Mouse (Mus musculus) MEL (cell line): ENCODE results near the gene Cdcp1. TPM values are rescaled to one million over a fixed set of nuclear protein-coding genes. Genes with fewer than 3 reads are reported as not detected.

Experiments
- DNase-seq: peaks from one replicate; pipeline ENCODE4 v3.0.0; 2011; ENCODE audit warnings: low read depth, low spot score
- H3K27ac ChIP-seq: 2 replicates; pipeline ENCODE4 v1.5.1; 2012; ENCODE audit warnings: low read depth, mild to moderate bottlenecking, control low read depth, low read length, moderate library complexity; ENCODE audit not compliant: control insufficient read depth
- H3K27me3 ChIP-seq, 2 experiments: fragments of 150-350 bp in 1 of 2; sonication (generic) in 1 of 2; 2 replicates each; pipeline ENCODE4 v1.6.1; 2012; ENCODE audit warnings: low read length in 2 of 2, mild to moderate bottlenecking in 2 of 2, improper control_type of control experiment in 1 of 2, moderate library complexity in 1 of 2; ENCODE audit not compliant: insufficient read depth in 2 of 2, control insufficient read depth in 1 of 2
- H3K36me3 ChIP-seq, 2 experiments: 2 replicates each; pipeline ENCODE4 v1.6.1; 2012 to 2014; ENCODE audit warnings: low read length in 2 of 2, improper control_type of control experiment in 1 of 2, inconsistent platforms in 1 of 2, mild to moderate bottlenecking in 1 of 2; ENCODE audit not compliant: insufficient read depth in 2 of 2, control insufficient read depth in 1 of 2
- H3K4me1 ChIP-seq, 2 experiments: fragments of 150-350 bp in 1 of 2; sonication (generic) in 1 of 2; 2 replicates each; pipeline ENCODE4 v1.6.1; 2012; ENCODE audit warnings: low read length in 2 of 2, improper control_type of control experiment in 1 of 2, mild to moderate bottlenecking in 1 of 2; ENCODE audit not compliant: insufficient read depth in 2 of 2, control insufficient read depth in 1 of 2
- H3K4me3 ChIP-seq, 2 experiments: fragments of 150-350 bp in 1 of 2; sonication (generic) in 1 of 2; 2 replicates each; pipeline ENCODE4 v1.5.1; 2012; ENCODE audit warnings: low read depth in 2 of 2, low read length in 2 of 2, mild to moderate bottlenecking in 2 of 2, moderate library complexity in 2 of 2, control low read depth in 1 of 2, improper control_type of control experiment in 1 of 2; ENCODE audit not compliant: control insufficient read depth in 1 of 2, insufficient read depth in 1 of 2
- H3K79me2 ChIP-seq: 2 replicates; pipeline ENCODE4 v1.6.1; 2012; ENCODE audit warnings: mild to moderate bottlenecking, low read length, moderate library complexity; ENCODE audit not compliant: control insufficient read depth, poor library complexity, insufficient read depth
- H3K9ac ChIP-seq: 2 replicates; pipeline ENCODE4 v1.6.1; 2012; ENCODE audit warnings: low read depth, mild to moderate bottlenecking, control low read depth, low read length, moderate library complexity; ENCODE audit not compliant: control insufficient read depth, poor library complexity, severe bottlenecking
- H3K9me3 ChIP-seq: fragments of 150-350 bp; sonication (generic); replicated peaks from 2 replicates; pipeline ENCODE4 v1.6.1; 2012; ENCODE audit warnings: mild to moderate bottlenecking, low read length, improper control_type of control experiment, moderate library complexity; ENCODE audit not compliant: insufficient read depth
- BHLHE40 ChIP-seq: IDR thresholded peaks from 2 replicates; pipeline ENCODE4 v1.6.1; 2012; ENCODE audit warnings: low read depth, mild to moderate bottlenecking, inconsistent platforms, low read length, improper control_type of control experiment, borderline replicate concordance
- CHD2 ChIP-seq: IDR thresholded peaks from 2 replicates; pipeline ENCODE4 v1.6.1; 2011; ENCODE audit warnings: low read length, improper control_type of control experiment
- EP300 ChIP-seq, 2 experiments: IDR thresholded peaks; 2 replicates each; pipeline ENCODE4 v1.6.1; 2011; ENCODE audit warnings: improper control_type of control experiment in 2 of 2, low read length in 2 of 2, low read depth in 1 of 2, mild to moderate bottlenecking in 1 of 2
- GATA1 ChIP-seq: IDR thresholded peaks from 2 replicates; pipeline ENCODE4 v1.6.1; 2011; ENCODE audit warnings: low read depth, low read length, improper control_type of control experiment
- HCFC1 ChIP-seq: IDR thresholded peaks from 2 replicates; pipeline ENCODE4 v1.6.1; 2012; ENCODE audit warnings: low read depth, mild to moderate bottlenecking, inconsistent platforms, low read length, improper control_type of control experiment, moderate library complexity
- KAT2A ChIP-seq: conservative IDR thresholded peaks from 2 replicates; pipeline ENCODE4 v1.6.1; 2012; ENCODE audit warnings: low read depth, low read length, improper control_type of control experiment, inconsistent platforms
- MAFK ChIP-seq: IDR thresholded peaks from 2 replicates; pipeline ENCODE4 v1.6.1; 2011; ENCODE audit warnings: low read depth, mild to moderate bottlenecking, low read length, improper control_type of control experiment, borderline replicate concordance
- MAX ChIP-seq: IDR thresholded peaks from 2 replicates; pipeline ENCODE4 v1.6.1; 2011; ENCODE audit warnings: low read length, improper control_type of control experiment
- MEF2A ChIP-seq: IDR thresholded peaks from 2 replicates; pipeline ENCODE4 v1.6.1; 2014; ENCODE audit warnings: low read depth, mild to moderate bottlenecking, inconsistent platforms, low read length, improper control_type of control experiment; ENCODE audit not compliant: poor library complexity, insufficient replicate concordance, severe bottlenecking; ENCODE audit errors: extremely low read depth
- MYC ChIP-seq: IDR thresholded peaks from 2 replicates; pipeline ENCODE4 v1.6.1; 2011; ENCODE audit warnings: low read depth, mild to moderate bottlenecking, low read length, improper control_type of control experiment, moderate library complexity
- NRF1 ChIP-seq: IDR thresholded peaks from 2 replicates; pipeline ENCODE4 v1.6.1; 2014; ENCODE audit warnings: low read depth, mild to moderate bottlenecking, inconsistent platforms, low read length, improper control_type of control experiment, moderate library complexity; ENCODE audit not compliant: poor library complexity, insufficient read depth, severe bottlenecking
- POLR2A ChIP-seq, 2 experiments: IDR thresholded peaks; 2 replicates each; pipeline ENCODE4 v1.6.1; 2011 to 2012; ENCODE audit warnings: low read length in 2 of 2, mild to moderate bottlenecking in 2 of 2, control low read depth in 1 of 2, improper control_type of control experiment in 1 of 2, low read depth in 1 of 2, moderate library complexity in 1 of 2; ENCODE audit not compliant: control insufficient read depth in 1 of 2, insufficient read depth in 1 of 2, poor library complexity in 1 of 2
- POLR2AphosphoS5 ChIP-seq: IDR thresholded peaks from 2 replicates; pipeline ENCODE4 v1.6.1; 2012; ENCODE audit warnings: low read depth, borderline replicate concordance, mild to moderate bottlenecking, inconsistent platforms, low read length, moderate library complexity, mixed read lengths
- SIN3A ChIP-seq: IDR thresholded peaks from 2 replicates; pipeline ENCODE4 v1.6.1; 2012; ENCODE audit warnings: low read length, improper control_type of control experiment, inconsistent platforms
- TAL1 ChIP-seq: IDR thresholded peaks from 2 replicates; pipeline ENCODE4 v1.6.1; 2012; ENCODE audit warnings: mild to moderate bottlenecking, inconsistent platforms, low read length, moderate library complexity, mixed read lengths
- UBTF ChIP-seq: IDR thresholded peaks from 2 replicates; pipeline ENCODE4 v1.6.1; 2012; ENCODE audit warnings: low read depth, mild to moderate bottlenecking, inconsistent platforms, low read length, improper control_type of control experiment, moderate library complexity, borderline replicate concordance; ENCODE audit not compliant: insufficient read depth
- USF1 ChIP-seq: IDR thresholded peaks from 2 replicates; pipeline ENCODE4 v1.6.1; 2014; ENCODE audit warnings: low read depth, mild to moderate bottlenecking, inconsistent platforms, low read length, improper control_type of control experiment, moderate library complexity
- ZKSCAN1 ChIP-seq: IDR thresholded peaks from 2 replicates; pipeline ENCODE4 v1.6.1; 2012; ENCODE audit warnings: low read depth, mild to moderate bottlenecking, inconsistent platforms, low read length, improper control_type of control experiment, moderate library complexity
- polyA plus RNA-seq, 2 experiments: library from polyadenylated mRNA; stranded (reverse) in 1 of 2; unstranded in 1 of 2; fragments of >175 nt in 1 of 2; fragments of >200 nt in 1 of 2; gene quantifications; 2 replicates each; pipeline versions ENCODE4 v1.2.1 to v1.2.4; 2012; ENCODE audit warnings: low replicate concordance in 2 of 2, low read depth in 1 of 2; ENCODE audit not compliant: insufficient read length in 2 of 2, insufficient read depth in 1 of 2, missing spikeins in 1 of 2
- total RNA-seq: library from RNA; depleted of rRNA; stranded (reverse); fragments of 300-350 nt; gene quantifications from 2 replicates; pipeline ENCODE4 v1.2.3, GENCODE M21; 2012

Gene Cdcp1
- total and polyA plus RNA-seq, 3 experiments, result not detected

DNA sequence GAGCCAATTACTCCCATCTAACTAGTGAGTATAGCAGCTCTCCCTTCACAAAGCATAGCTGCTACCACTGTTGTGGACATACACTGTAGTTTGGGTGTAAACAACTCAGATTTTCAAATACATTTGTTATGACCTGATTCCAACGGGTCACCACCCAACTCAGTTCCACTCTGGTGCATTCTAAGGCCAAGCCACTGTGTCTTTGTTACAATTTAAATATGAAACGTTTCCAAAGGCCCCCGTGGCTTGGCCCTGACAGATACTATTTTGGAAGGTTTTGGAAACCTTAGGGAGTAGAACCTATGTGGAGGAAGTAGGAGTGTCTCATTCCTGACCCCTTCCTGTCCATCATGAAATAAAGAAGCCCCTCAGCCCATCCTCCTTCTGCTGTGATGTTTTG is 15.7 kb downstream of the Cdcp1 start:
- no peak for TF ChIP-seq BHLHE40
- TF ChIP-seq, all 39 proteins: peak for 0
- Histone ChIP-seq H3K36me3 (no peaks in the 10 kb centered on the region), H3K4me1 (no peaks in the 10 kb centered on the region), H3K27me3 (peaks cover 0 to 1% of the 10 kb centered on the region in 2 experiments; a peak in 1 of 4 replicates), H3K27ac (no peak overlapping the region), H3K4me3 (no peak overlapping the region), H3K9me3 (no peaks in the 10 kb centered on the region), H3K9ac (no peak overlapping the region), H3K79me2 (no peaks in the 10 kb centered on the region)
- no peak for DNase-seq

DNA sequence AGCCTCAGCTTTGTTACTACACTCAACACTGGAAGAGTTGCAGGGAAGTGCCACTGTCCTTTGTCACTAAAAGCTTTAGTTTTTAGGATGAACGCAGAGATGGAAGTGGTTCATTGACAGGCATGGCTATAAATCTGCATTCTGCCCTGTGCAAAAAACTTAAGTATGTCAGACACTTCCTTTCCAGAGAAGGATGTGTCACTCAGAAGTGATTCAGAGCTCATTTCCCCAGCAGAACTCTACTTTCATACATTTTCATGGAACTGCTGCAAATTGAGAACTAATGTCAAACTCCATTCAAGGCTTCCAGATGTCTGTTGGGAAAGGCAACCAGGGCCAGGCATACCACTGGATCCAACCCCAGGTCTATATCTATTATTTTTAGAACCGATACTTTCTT is 27.6 kb downstream of the Cdcp1 start:
- Histone ChIP-seq H3K27ac (no peak overlapping the region), H3K79me2 (no peaks in the 10 kb centered on the region), H3K36me3 (no peaks in the 10 kb centered on the region), H3K9me3 (no peaks in the 10 kb centered on the region), H3K4me3 (no peak overlapping the region), H3K4me1 (no peaks in the 10 kb centered on the region), H3K9ac (no peak overlapping the region), H3K27me3 (no peaks in the 10 kb centered on the region)
- no peak for DNase-seq
- TF ChIP-seq MAFK (no peak), NRF1 (no peak), EP300 (IDR thresholded peaks at IDR 0.05; ENCODE audit: low read depth in 1 of 2, low read length in 2 of 2) (no peak), HCFC1 (no peak), MAX (no peak), UBTF (no peak), KAT2A (no peak), MEF2A (no peak)

DNA sequence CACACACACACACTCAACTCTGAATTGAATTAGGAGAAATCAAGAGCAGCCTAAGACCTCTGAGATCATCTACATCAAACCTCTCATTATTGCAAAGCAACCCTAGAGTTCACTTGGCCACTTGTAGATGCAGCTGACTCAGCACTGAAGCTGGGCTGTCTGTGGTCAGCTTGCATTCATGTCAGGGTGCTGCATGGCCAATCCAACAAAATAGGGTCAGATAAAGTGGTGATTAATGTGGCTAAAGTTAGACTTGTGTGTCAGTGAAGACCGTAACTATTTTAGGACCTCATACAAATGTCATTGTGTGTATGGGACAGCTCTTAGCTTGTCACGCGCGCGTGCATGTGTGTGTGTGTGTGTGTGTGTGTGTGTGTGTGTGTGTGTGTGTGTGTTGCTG is 28.2 kb downstream of the Cdcp1 start:
- Histone ChIP-seq H3K9me3 (no peaks in the 10 kb centered on the region), H3K27me3 (no peaks in the 10 kb centered on the region), H3K27ac (no peak overlapping the region), H3K79me2 (no peaks in the 10 kb centered on the region), H3K4me1 (no peaks in the 10 kb centered on the region), H3K4me3 (no peak overlapping the region), H3K9ac (no peak overlapping the region), H3K36me3 (no peaks in the 10 kb centered on the region)
- TF ChIP-seq MYC, result no peak
- TF ChIP-seq POLR2A (IDR thresholded peaks at IDR 0.05; ENCODE audit: control insufficient read depth in 1 of 2, insufficient read depth in 1 of 2, low read depth in 1 of 2, low read length in 2 of 2, poor library complexity in 1 of 2), result no peak
- no peak for TF ChIP-seq POLR2AphosphoS5
- TF ChIP-seq TAL1, result no peak
- TF ChIP-seq USF1, result no peak
- no peak for TF ChIP-seq GATA1
- no peak for TF ChIP-seq ZKSCAN1
- TF ChIP-seq SIN3A, result no peak
- TF ChIP-seq CHD2, result no peak
- no peak for DNase-seq
